Mouse (Mus musculus): ENCODE data around the gene Fbxl17. TPM values are rescaled to one million over a fixed set of nuclear protein-coding genes. Genes with fewer than 3 reads are reported as not detected.

Fbxl17 gene
- total and polyA plus RNA-seq, 2 experiments from 2014 or later = 13.1 to 22.3 TPM

- no peaks in the 10 kb centered on the region; the same call in 1 of the 2 replicates for H3K4me1 ChIP-seq (ENCODE audit: insufficient read depth, low read length)
Observed at GRCm38 (mm10) chr17:63117130-63117529, 382.7 kb downstream of the Fbxl17 start.

GRCm38 (mm10) chr17:63114399-63115085, 385.3 kb downstream of the Fbxl17 start:
- Histone ChIP-seq H3K4me3 (ENCODE audit: low read length) (no peak overlapping the region), H3K9me3 (ENCODE audit: low read length) (no peaks in the 10 kb centered on the region), H3K27ac (no peak overlapping the region), H3K27me3 (ENCODE audit: insufficient read depth, low read length) (no peaks in the 10 kb centered on the region), H3K9ac (replicated peaks; ENCODE audit: low read length) (no peak overlapping the region), H3K36me3 (ENCODE audit: insufficient read depth, low read length) (no peaks in the 10 kb centered on the region), H3K4me2 (ENCODE audit: low read depth, low read length) (no peak overlapping the region), H3K4me1 (ENCODE audit: insufficient read depth, low read length) (no peaks in the 10 kb centered on the region; the same call in 1 of the 2 replicates)
- ATAC-seq (no peak), DNase-seq (ENCODE audit: low spot score) (no peak)
- WGBS = 87% methylated on average over 19 of the region's 19 CpGs
- TF ChIP-seq CTCF (IDR thresholded peaks at IDR 0.05; ENCODE audit: low read depth) = no peak

More at GRCm38 (mm10) chr17:63117130-63117529, 382.7 kb downstream of the Fbxl17 start:
- ATAC-seq (no peak), DNase-seq (ENCODE audit: low spot score) (no peak)
- Histone ChIP-seq H3K27ac (no peak overlapping the region), H3K36me3 (ENCODE audit: insufficient read depth, low read length) (no peaks in the 10 kb centered on the region), H3K27me3 (ENCODE audit: insufficient read depth, low read length) (no peaks in the 10 kb centered on the region), H3K9ac (replicated peaks; ENCODE audit: low read length) (no peak overlapping the region), H3K4me3 (ENCODE audit: low read length) (no peak overlapping the region), H3K9me3 (ENCODE audit: low read length) (no peaks in the 10 kb centered on the region), H3K4me2 (ENCODE audit: low read depth, low read length) (no peak overlapping the region)
- 68% methylated on average over 5 of the region's 5 CpGs for WGBS
- no peak for TF ChIP-seq CTCF (IDR thresholded peaks at IDR 0.05; ENCODE audit: low read depth)

- ATAC-seq (no peak), DNase-seq (ENCODE audit: low spot score) (no peak)
- Histone ChIP-seq H3K27ac (no peak overlapping the region), H3K4me2 (ENCODE audit: low read depth, low read length) (no peak overlapping the region), H3K4me3 (ENCODE audit: low read length) (no peak overlapping the region), H3K9me3 (ENCODE audit: low read length) (no peaks in the 10 kb centered on the region), H3K4me1 (ENCODE audit: insufficient read depth, low read length) (no peaks in the 10 kb centered on the region; the same call in 1 of the 2 replicates), H3K27me3 (ENCODE audit: insufficient read depth, low read length) (no peaks in the 10 kb centered on the region), H3K9ac (replicated peaks; ENCODE audit: low read length) (no peak overlapping the region), H3K36me3 (ENCODE audit: insufficient read depth, low read length) (no peaks in the 10 kb centered on the region)
- no peak for TF ChIP-seq CTCF (IDR thresholded peaks at IDR 0.05; ENCODE audit: low read depth)
- WGBS = 86% methylated on average over 5 of the region's 5 CpGs
Observed at GRCm38 (mm10) chr17:63112826-63113225, 387.0 kb downstream of the Fbxl17 start.

- no peaks in the 10 kb centered on the region for H3K36me3 ChIP-seq (ENCODE audit: insufficient read depth, low read length)
- no peaks in the 10 kb centered on the region; the same call in 1 of the 2 replicates for H3K4me1 ChIP-seq (ENCODE audit: insufficient read depth, low read length)
- no peak for TF ChIP-seq CTCF (IDR thresholded peaks at IDR 0.05; ENCODE audit: low read depth)
- DNase-seq (ENCODE audit: low spot score) (no peak), ATAC-seq (no peak)
- H3K27ac ChIP-seq = no peak overlapping the region
- WGBS = 34% methylated on average over 6 of the region's 6 CpGs
- no peaks in the 10 kb centered on the region for H3K27me3 ChIP-seq (ENCODE audit: insufficient read depth, low read length)
- no peaks in the 10 kb centered on the region for H3K9me3 ChIP-seq (ENCODE audit: low read length)
- H3K9ac ChIP-seq (replicated peaks; ENCODE audit: low read length) = no peak overlapping the region
- no peak overlapping the region for H3K4me3 ChIP-seq (ENCODE audit: low read length)
- H3K4me2 ChIP-seq (ENCODE audit: low read depth, low read length) = no peak overlapping the region
Observed at GRCm38 (mm10) chr17:63110994-63111393, 388.8 kb downstream of the Fbxl17 start.

GRCm38 (mm10) chr17:63110211-63110755, 389.5 kb downstream of the Fbxl17 start:
- no peak for DNase-seq (ENCODE audit: low spot score)

GRCm38 (mm10) chr17:63108035-63108434, 391.8 kb downstream of the Fbxl17 start:
- ATAC-seq = no peak
- 49% methylated on average over 5 of the region's 5 CpGs for WGBS

More at GRCm38 (mm10) chr17:63110211-63110755, 389.5 kb downstream of the Fbxl17 start:
- Histone ChIP-seq H3K27me3 (ENCODE audit: insufficient read depth, low read length) (no peaks in the 10 kb centered on the region), H3K4me1 (ENCODE audit: insufficient read depth, low read length) (no peaks in the 10 kb centered on the region; the same call in 1 of the 2 replicates), H3K9ac (replicated peaks; ENCODE audit: low read length) (no peak overlapping the region), H3K36me3 (ENCODE audit: insufficient read depth, low read length) (no peaks in the 10 kb centered on the region), H3K4me2 (ENCODE audit: low read depth, low read length) (no peak overlapping the region), H3K9me3 (ENCODE audit: low read length) (no peaks in the 10 kb centered on the region), H3K27ac (no peak overlapping the region), H3K4me3 (ENCODE audit: low read length) (no peak overlapping the region)
- TF ChIP-seq CTCF (IDR thresholded peaks at IDR 0.05; ENCODE audit: low read depth) = no peak
- WGBS = 72% methylated on average over 7 of the region's 7 CpGs
- no peak for ATAC-seq

GRCm38 (mm10) chr17:63107515-63107914, 392.3 kb downstream of the Fbxl17 start:
- WGBS = 56% methylated on average over 4 of the region's 4 CpGs
- Histone ChIP-seq H3K4me2 (ENCODE audit: low read depth, low read length) (no peak overlapping the region), H3K9ac (replicated peaks; ENCODE audit: low read length) (no peak overlapping the region), H3K27ac (no peak overlapping the region), H3K27me3 (ENCODE audit: insufficient read depth, low read length) (no peaks in the 10 kb centered on the region), H3K4me3 (ENCODE audit: low read length) (no peak overlapping the region), H3K36me3 (ENCODE audit: insufficient read depth, low read length) (no peaks in the 10 kb centered on the region), H3K9me3 (ENCODE audit: low read length) (no peaks in the 10 kb centered on the region), H3K4me1 (ENCODE audit: insufficient read depth, low read length) (no peaks in the 10 kb centered on the region; the same call in 1 of the 2 replicates)
- no peak for DNase-seq (ENCODE audit: low spot score)
- ATAC-seq = no peak
- no peak for TF ChIP-seq CTCF (IDR thresholded peaks at IDR 0.05; ENCODE audit: low read depth)

More at GRCm38 (mm10) chr17:63108035-63108434, 391.8 kb downstream of the Fbxl17 start:
- no peak for DNase-seq (ENCODE audit: low spot score)
- no peak overlapping the region for H3K27ac ChIP-seq
- no peak for TF ChIP-seq CTCF (IDR thresholded peaks at IDR 0.05; ENCODE audit: low read depth)
- no peaks in the 10 kb centered on the region for H3K9me3 ChIP-seq (ENCODE audit: low read length)
- H3K4me2 ChIP-seq (ENCODE audit: low read depth, low read length) = no peak overlapping the region
- no peak overlapping the region for H3K9ac ChIP-seq (replicated peaks; ENCODE audit: low read length)
- no peaks in the 10 kb centered on the region for H3K36me3 ChIP-seq (ENCODE audit: insufficient read depth, low read length)
- no peaks in the 10 kb centered on the region for H3K27me3 ChIP-seq (ENCODE audit: insufficient read depth, low read length)
- H3K4me1 ChIP-seq (ENCODE audit: insufficient read depth, low read length) = no peaks in the 10 kb centered on the region; the same call in 1 of the 2 replicates
- H3K4me3 ChIP-seq (ENCODE audit: low read length) = no peak overlapping the region
